Mouse (Mus musculus) gastrocnemius, adult 8-10 months (tissue): ENCODE results near the gene Uba52. TPM values are rescaled to one million over a fixed set of nuclear protein-coding genes. Genes with fewer than 3 reads are reported as not detected.

Source experiments
- DNase-seq, 2 experiments: peaks; one replicate each; pipeline ENCODE4 v3.0.0; 2022; ENCODE audit warnings: low spot score in 2 of 2
- total RNA-seq, 4 experiments: library from RNA; stranded (reverse); gene quantifications; 2 replicates each; pipeline ENCODE4 v1.2.4; 2022

The Uba52 gene
- total RNA-seq, 4 experiments from 2014 or later: 794 to 918 (median 839) TPM

GRCm38 (mm10) chr8:70486941-70487520, 23.6 kb downstream of the Uba52 start, which contains the start of gene Tmem59l:
TSS of gene Tmem59l (minus strand) at chr8:70487358.
- DNase-seq: no peak

GRCm38 (mm10) chr8:70486191-70486681, 24.4 kb downstream of the Uba52 start:
- DNase-seq: no peak

- DNase-seq: no peak
Observed at GRCm38 (mm10) chr8:70482943-70483342, 27.7 kb downstream of the Uba52 start.

GRCm38 (mm10) chr8:70481908-70482307, 28.7 kb downstream of the Uba52 start:
- no peak for DNase-seq

- no peak for DNase-seq
Observed at GRCm38 (mm10) chr8:70477269-70477982, 33.2 kb downstream of the Uba52 start.

GRCm38 (mm10) chr8:70476333-70477268, 34.0 kb downstream of the Uba52 start, which contains the start of gene Klhl26:
TSS of gene Klhl26 (minus strand) at chr8:70476968.
- peak; percentile 94 to 95 for DNase-seq

- no peak for DNase-seq
Observed at GRCm38 (mm10) chr8:70471856-70472255, 38.7 kb downstream of the Uba52 start.

GRCm38 (mm10) chr8:70469938-70470337, 40.7 kb downstream of the Uba52 start:
- DNase-seq: no peak

- no peak for DNase-seq
Observed at GRCm38 (mm10) chr8:70469295-70469916, 41.2 kb downstream of the Uba52 start.

- no peak for DNase-seq
Observed at GRCm38 (mm10) chr8:70468733-70469132, 41.9 kb downstream of the Uba52 start.

- DNase-seq: no peak
Observed at GRCm38 (mm10) chr8:70467907-70468306, 42.7 kb downstream of the Uba52 start.

- DNase-seq: peak in 1 of 2 experiments; percentile 40
Observed at GRCm38 (mm10) chr8:70467229-70467725, 43.3 kb downstream of the Uba52 start.

GRCm38 (mm10) chr8:70466771-70467170, 43.8 kb downstream of the Uba52 start:
- peak; percentile 68 to 69 for DNase-seq

- peak in 1 of 2 experiments; percentile 49 for DNase-seq
Observed at GRCm38 (mm10) chr8:70466305-70466704, 44.3 kb downstream of the Uba52 start.

- no peak for DNase-seq
Observed at GRCm38 (mm10) chr8:70465701-70466100, 44.9 kb downstream of the Uba52 start.

GRCm38 (mm10) chr8:70464162-70464561, 46.4 kb downstream of the Uba52 start:
- no peak for DNase-seq

- peak in 1 of 2 experiments; percentile 53 for DNase-seq
Observed at GRCm38 (mm10) chr8:70463306-70463705, 47.3 kb downstream of the Uba52 start.

- no peak for DNase-seq
Observed at GRCm38 (mm10) chr8:70462516-70462813, 48.1 kb downstream of the Uba52 start.

- DNase-seq: peak in 1 of 2 experiments; percentile 33
Observed at GRCm38 (mm10) chr8:70461765-70462515, 48.7 kb downstream of the Uba52 start.

- DNase-seq: no peak
Observed at GRCm38 (mm10) chr8:70460606-70461005, 50.0 kb downstream of the Uba52 start.
